Mouse (Mus musculus): ENCODE data around the gene Ttyh1. TPM values are rescaled to one million over a fixed set of nuclear protein-coding genes. Genes with fewer than 3 reads are reported as not detected.

Gene Ttyh1
- polyA plus RNA-seq, 1 experiment: 51.3 TPM

- no peak for DNase-seq (ENCODE audit: low read depth)
Measured at GRCm38 (mm10) chr7:4170193-4170938, 51.2 kb downstream of the Ttyh1 start.

DNA sequence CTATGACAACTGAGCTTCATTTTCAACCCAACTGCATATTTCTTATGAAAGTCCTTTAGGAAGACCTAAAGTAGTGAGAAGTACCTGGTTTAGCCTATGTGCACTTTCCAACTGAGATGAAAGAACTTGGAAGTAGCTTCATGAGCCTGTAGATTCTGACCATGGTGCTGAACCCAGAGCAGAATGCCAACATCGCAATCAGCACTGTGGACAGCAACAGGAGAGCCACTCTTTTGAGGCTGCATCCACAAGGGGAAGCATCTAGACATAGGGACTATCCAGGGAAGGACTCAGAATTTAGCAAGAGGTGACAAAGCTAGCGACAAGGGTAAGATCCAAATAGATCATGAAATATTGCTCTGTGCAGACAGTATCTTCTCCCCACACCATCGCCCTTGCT, 59.2 kb downstream of the Ttyh1 start:
- no peak for DNase-seq (ENCODE audit: low read depth)

Other genes starting within 250 kb of the Ttyh1 start
- 1.3 and 3.4 TPM in 2 replicates for gene Gm14548, start 221.3 kb upstream of the Ttyh1 start, polyA plus RNA-seq (2012; rRNA removed)
- 1.8 and 2.0 TPM in 2 replicates for gene Lilra6, start 203.9 kb upstream of the Ttyh1 start, polyA plus RNA-seq (2012; rRNA removed)
- gene Lair1, start 56.2 kb upstream of the Ttyh1 start, polyA plus RNA-seq (2012; rRNA removed): 5.2 and 7.0 TPM in 2 replicates
- gene Leng8, start 17.6 kb downstream of the Ttyh1 start, polyA plus RNA-seq (2012; rRNA removed): 692 and 700 TPM in 2 replicates
- gene Leng9, start 31.0 kb downstream of the Ttyh1 start, polyA plus RNA-seq (2012; rRNA removed): 8.1 and 9.0 TPM in 2 replicates
- gene Cdc42ep5, start 45.5 kb downstream of the Ttyh1 start, polyA plus RNA-seq (2012; rRNA removed): 17.9 and 20.8 TPM in 2 replicates
- 0.55 and 0.67 TPM in 2 replicates for gene Lilra5, start 118.3 kb downstream of the Ttyh1 start, polyA plus RNA-seq (2012; rRNA removed)
- 0.42 and 0.89 TPM in 2 replicates for gene Ncr1, start 218.3 kb downstream of the Ttyh1 start, polyA plus RNA-seq (2012; rRNA removed)

Data from gonadal fat pad, adult 2 months (tissue).